Mouse (Mus musculus): ENCODE data around the gene Vmn1r219. TPM values are rescaled to one million over a fixed set of nuclear protein-coding genes. Genes with fewer than 3 reads are reported as not detected.
"Not testable (repeated sequence)": the region's sequence is repeated elsewhere in the genome, so short reads cannot be mapped to it uniquely, and the experiment has no call there.

Vmn1r219 gene
- polyA plus RNA-seq (2014; fragmentation: Nextera tagmentation; extraction: Ambion mirVana), result 0.03 TPM in 1 of 2 replicates, not detected in the other

DNA sequence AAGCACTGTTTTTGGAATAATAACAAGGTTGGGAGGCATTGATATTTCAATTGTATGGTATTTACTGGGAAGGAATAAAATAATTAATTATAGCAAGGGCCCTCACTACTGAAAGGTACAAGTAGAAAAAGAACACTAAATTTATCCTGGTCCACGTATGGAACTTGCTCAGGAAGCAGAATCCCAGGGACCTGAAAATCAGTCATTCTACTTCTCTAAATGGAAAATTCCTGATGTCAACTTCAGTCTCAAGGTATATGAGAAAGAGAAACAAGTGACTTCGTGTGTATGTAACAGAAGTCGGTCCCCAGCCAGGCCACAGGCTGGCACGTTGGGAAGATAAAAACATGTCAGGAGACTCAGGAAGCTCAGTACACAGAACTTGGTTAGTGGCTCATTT lies at the start of gene Vmn1r219:
Vmn1r219 (plus strand) TSS at position 301 of the 400 bp plus-strand sequence.
- no peaks in the 10 kb centered on the region for H3K9me3 ChIP-seq (ENCODE audit: control insufficient read depth, low read length)
- no peaks in the 10 kb centered on the region for H3K4me1 ChIP-seq (ENCODE audit: control insufficient read depth, insufficient read depth, low read length)
- ATAC-seq (ENCODE audit: low FRiP score) (no peak), DNase-seq (ENCODE audit: low spot score, missing footprints) (no peak)
- H3K27me3 ChIP-seq (ENCODE audit: control insufficient read depth, insufficient read depth, low read length), result no peaks in the 10 kb centered on the region
- no peak within 1 kb of the TSS for H3K4me3 ChIP-seq (ENCODE audit: low read depth, low read length)
- H3K36me3 ChIP-seq (ENCODE audit: control insufficient read depth, insufficient read depth, low read length), result no peaks in the 10 kb centered on the region
- WGBS, result 87% methylated on average over 4 of the region's 4 CpGs
- H3K9ac ChIP-seq (ENCODE audit: low read length), result no peak within 1 kb of the TSS
- H3K4me2 ChIP-seq, result no peak within 1 kb of the TSS
- no peak within 1 kb of the TSS for H3K27ac ChIP-seq (ENCODE audit: low read depth, low read length)

- not testable (repeated sequence) for H3K9ac ChIP-seq (ENCODE audit: low read length); H3K36me3 ChIP-seq (ENCODE audit: control insufficient read depth, insufficient read depth, low read length); H3K4me1 ChIP-seq (ENCODE audit: control insufficient read depth, insufficient read depth, low read length); H3K27me3 ChIP-seq (ENCODE audit: control insufficient read depth, insufficient read depth, low read length); H3K27ac ChIP-seq (ENCODE audit: low read depth, low read length); ATAC-seq (ENCODE audit: low FRiP score); H3K4me3 ChIP-seq (ENCODE audit: low read depth, low read length); H3K9me3 ChIP-seq (ENCODE audit: control insufficient read depth, low read length); H3K4me2 ChIP-seq; DNase-seq (ENCODE audit: low spot score, missing footprints)
- WGBS, result 88% methylated on average over 1 of the region's 1 CpGs
These were observed 41.0 kb upstream of the Vmn1r219 start, which contains the start of gene Vmn1r217 for GRCm38 (mm10) chr13:23118126-23118525. TSS of gene Vmn1r217 (minus strand) at chr13:23118226.

DNA sequence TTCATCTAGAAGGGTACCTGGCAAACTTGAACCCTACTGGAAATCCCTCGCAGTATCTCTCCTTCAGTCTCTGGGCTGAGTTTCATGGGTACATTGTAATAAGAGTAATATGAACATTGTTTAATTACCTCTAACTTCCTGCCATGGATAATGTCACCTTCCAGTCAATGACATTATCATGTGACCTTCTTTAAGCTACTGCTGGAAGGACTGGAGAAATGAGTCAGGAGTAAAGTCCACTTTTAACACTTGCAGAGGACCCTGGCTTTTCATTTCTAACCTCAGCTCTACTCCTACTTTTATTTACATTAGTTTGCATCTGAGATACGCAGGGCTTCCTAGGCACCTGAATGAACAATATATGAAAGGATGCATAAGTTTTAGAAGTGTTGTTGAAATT lies 38.5 kb upstream of the Vmn1r219 start:
- no peaks in the 10 kb centered on the region for H3K27me3 ChIP-seq (ENCODE audit: control insufficient read depth, insufficient read depth, low read length)
- WGBS, result 83% methylated on average over 2 of the region's 2 CpGs
- no peak overlapping the region for H3K4me3 ChIP-seq (ENCODE audit: low read depth, low read length)
- no peaks in the 10 kb centered on the region for H3K9me3 ChIP-seq (ENCODE audit: control insufficient read depth, low read length)
- no peak for ATAC-seq (ENCODE audit: low FRiP score)
- no peak overlapping the region for H3K27ac ChIP-seq (ENCODE audit: low read depth, low read length)
- no peak for DNase-seq (ENCODE audit: low spot score, missing footprints)
- no peaks in the 10 kb centered on the region for H3K36me3 ChIP-seq (ENCODE audit: control insufficient read depth, insufficient read depth, low read length)
- H3K9ac ChIP-seq (ENCODE audit: low read length), result no peak overlapping the region
- no peak overlapping the region for H3K4me2 ChIP-seq
- no peaks in the 10 kb centered on the region for H3K4me1 ChIP-seq (ENCODE audit: control insufficient read depth, insufficient read depth, low read length)

- ATAC-seq (ENCODE audit: low FRiP score) (no peak), DNase-seq (ENCODE audit: low spot score, missing footprints) (no peak)
- no peak within 1 kb of the TSS for H3K27ac ChIP-seq (ENCODE audit: low read depth, low read length)
- no peak within 1 kb of the TSS for H3K4me2 ChIP-seq
- H3K9ac ChIP-seq (ENCODE audit: low read length), result no peak within 1 kb of the TSS
- H3K4me3 ChIP-seq (ENCODE audit: low read depth, low read length), result no peak within 1 kb of the TSS
- H3K4me1 ChIP-seq (ENCODE audit: control insufficient read depth, insufficient read depth, low read length), result no peaks in the 10 kb centered on the region
- H3K36me3 ChIP-seq (ENCODE audit: control insufficient read depth, insufficient read depth, low read length), result no peaks in the 10 kb centered on the region
- no peaks in the 10 kb centered on the region for H3K27me3 ChIP-seq (ENCODE audit: control insufficient read depth, insufficient read depth, low read length)
- no peaks in the 10 kb centered on the region for H3K9me3 ChIP-seq (ENCODE audit: control insufficient read depth, low read length)
- WGBS, result 78% methylated on average over 3 of the region's 3 CpGs
These were observed 26.0 kb upstream of the Vmn1r219 start, which contains the start of gene Vmn1r218 for GRCm38 (mm10) chr13:23133099-23133498. TSS of gene Vmn1r218 (plus strand) at chr13:23133155.

- Histone ChIP-seq H3K4me3 (ENCODE audit: low read depth, low read length) (no peak overlapping the region), H3K9ac (ENCODE audit: low read length) (no peak overlapping the region), H3K9me3 (ENCODE audit: control insufficient read depth, low read length) (no peaks in the 10 kb centered on the region), H3K4me2 (no peak overlapping the region), H3K36me3 (ENCODE audit: control insufficient read depth, insufficient read depth, low read length) (no peaks in the 10 kb centered on the region), H3K4me1 (ENCODE audit: control insufficient read depth, insufficient read depth, low read length) (no peaks in the 10 kb centered on the region), H3K27ac (ENCODE audit: low read depth, low read length) (no peak overlapping the region), H3K27me3 (ENCODE audit: control insufficient read depth, insufficient read depth, low read length) (no peaks in the 10 kb centered on the region)
- ATAC-seq (ENCODE audit: low FRiP score) (no peak), DNase-seq (ENCODE audit: low spot score, missing footprints) (no peak)
- 80% methylated on average over 1 of the region's 1 CpGs for WGBS
These were observed 25.6 kb upstream of the Vmn1r219 start for GRCm38 (mm10) chr13:23133501-23133900.

DNA sequence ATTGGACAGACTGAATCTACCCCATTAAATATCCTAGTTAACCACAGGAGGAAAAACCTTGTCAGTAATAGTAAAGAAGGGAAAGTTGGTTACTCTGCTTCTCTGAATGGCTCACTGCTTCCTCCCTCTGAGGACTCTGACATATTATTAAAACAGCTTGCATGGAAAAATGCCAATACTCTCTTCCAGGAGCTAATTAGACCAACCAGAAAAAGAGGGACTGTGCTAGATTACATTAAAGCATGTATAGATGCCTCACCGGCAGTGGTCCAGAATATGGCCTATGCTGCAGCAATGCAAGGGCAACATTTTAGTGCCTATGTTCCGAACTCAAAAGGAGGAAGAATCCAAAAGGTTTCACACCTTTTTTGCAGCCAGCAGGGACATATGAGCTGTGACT lies 20.2 kb upstream of the Vmn1r219 start:
- H3K4me2 ChIP-seq, result no peak overlapping the region
- WGBS, result 92% methylated on average over 2 of the region's 2 CpGs

GRCm38 (mm10) chr13:23157848-23158247 lies 1.3 kb upstream of the Vmn1r219 start:
- H3K27me3 ChIP-seq (ENCODE audit: control insufficient read depth, insufficient read depth, low read length), result no peaks in the 10 kb centered on the region
- DNase-seq (ENCODE audit: low spot score, missing footprints) (no peak), ATAC-seq (ENCODE audit: low FRiP score) (no peak)
- WGBS, result 70% methylated on average over 3 of the region's 3 CpGs
- H3K9ac ChIP-seq (ENCODE audit: low read length), result no peak overlapping the region
- no peaks in the 10 kb centered on the region for H3K4me1 ChIP-seq (ENCODE audit: control insufficient read depth, insufficient read depth, low read length)
- no peak overlapping the region for H3K4me2 ChIP-seq
- H3K36me3 ChIP-seq (ENCODE audit: control insufficient read depth, insufficient read depth, low read length), result no peaks in the 10 kb centered on the region
- no peak overlapping the region for H3K4me3 ChIP-seq (ENCODE audit: low read depth, low read length)
- H3K27ac ChIP-seq (ENCODE audit: low read depth, low read length), result no peak overlapping the region
- no peaks in the 10 kb centered on the region for H3K9me3 ChIP-seq (ENCODE audit: control insufficient read depth, low read length)

More for the DNA sequence above, 20.2 kb upstream of the Vmn1r219 start:
- no peak overlapping the region for H3K4me3 ChIP-seq (ENCODE audit: low read depth, low read length)
- no peaks in the 10 kb centered on the region for H3K36me3 ChIP-seq (ENCODE audit: control insufficient read depth, insufficient read depth, low read length)
- DNase-seq (ENCODE audit: low spot score, missing footprints) (no peak), ATAC-seq (ENCODE audit: low FRiP score) (no peak)
- no peak overlapping the region for H3K27ac ChIP-seq (ENCODE audit: low read depth, low read length)
- no peaks in the 10 kb centered on the region for H3K9me3 ChIP-seq (ENCODE audit: control insufficient read depth, low read length)
- H3K27me3 ChIP-seq (ENCODE audit: control insufficient read depth, insufficient read depth, low read length), result no peaks in the 10 kb centered on the region
- H3K4me1 ChIP-seq (ENCODE audit: control insufficient read depth, insufficient read depth, low read length), result no peaks in the 10 kb centered on the region
- no peak overlapping the region for H3K9ac ChIP-seq (ENCODE audit: low read length)

- H3K4me2 ChIP-seq; H3K4me3 ChIP-seq (ENCODE audit: low read depth, low read length); H3K4me1 ChIP-seq (ENCODE audit: control insufficient read depth, insufficient read depth, low read length); DNase-seq (ENCODE audit: low spot score, missing footprints); ATAC-seq (ENCODE audit: low FRiP score); H3K27ac ChIP-seq (ENCODE audit: low read depth, low read length); H3K9me3 ChIP-seq (ENCODE audit: control insufficient read depth, low read length); H3K27me3 ChIP-seq (ENCODE audit: control insufficient read depth, insufficient read depth, low read length); H3K36me3 ChIP-seq (ENCODE audit: control insufficient read depth, insufficient read depth, low read length); H3K9ac ChIP-seq (ENCODE audit: low read length): not testable (repeated sequence)
- WGBS, result 89% methylated on average over 4 of the region's 4 CpGs
These were observed 7.4 kb downstream of the Vmn1r219 start for GRCm38 (mm10) chr13:23166471-23166870.

DNA sequence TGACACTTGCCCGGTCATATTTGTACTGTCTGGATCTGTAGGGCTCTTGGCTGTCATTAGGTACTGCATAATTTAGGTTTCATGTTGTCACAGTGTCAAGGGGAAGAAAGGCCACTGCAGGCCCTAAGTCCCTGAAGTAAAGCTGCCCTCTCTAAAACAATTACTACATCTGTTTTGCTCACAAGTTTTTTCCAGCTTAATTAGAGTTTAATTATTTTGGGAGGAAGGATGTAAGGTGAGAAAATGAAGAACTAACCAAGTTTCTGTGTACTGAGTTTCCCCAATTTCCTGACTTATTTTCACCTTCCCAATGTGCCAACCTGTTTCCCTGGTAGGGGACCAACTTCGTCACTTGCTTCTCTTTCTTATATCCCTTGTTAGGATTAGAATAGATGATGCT lies 28.8 kb downstream of the Vmn1r219 start, which contains the start of gene Vmn1r220:
Vmn1r220 (minus strand) TSS at position 101 of the 400 bp plus-strand sequence.
- no peaks in the 10 kb centered on the region for H3K36me3 ChIP-seq (ENCODE audit: control insufficient read depth, insufficient read depth, low read length)
- H3K27ac ChIP-seq (ENCODE audit: low read depth, low read length), result no peak within 1 kb of the TSS
- DNase-seq (ENCODE audit: low spot score, missing footprints) (no peak), ATAC-seq (ENCODE audit: low FRiP score) (no peak)
- no peaks in the 10 kb centered on the region for H3K9me3 ChIP-seq (ENCODE audit: control insufficient read depth, low read length)
- H3K9ac ChIP-seq (ENCODE audit: low read length), result no peak within 1 kb of the TSS
- H3K4me1 ChIP-seq (ENCODE audit: control insufficient read depth, insufficient read depth, low read length), result no peaks in the 10 kb centered on the region
- no peak within 1 kb of the TSS for H3K4me2 ChIP-seq
- 84% methylated on average over 2 of the region's 2 CpGs for WGBS
- H3K27me3 ChIP-seq (ENCODE audit: control insufficient read depth, insufficient read depth, low read length), result no peaks in the 10 kb centered on the region
- no peak within 1 kb of the TSS for H3K4me3 ChIP-seq (ENCODE audit: low read depth, low read length)
